Mouse (Mus musculus) testis, adult 2 months (tissue): ENCODE results near the gene Vat1l.

ENCODE experiments used
- CTCF ChIP-seq: fragments of 200-500 bp; IDR thresholded peaks from 2 replicates; pipeline ENCODE4 v1.5.1; 2012; ENCODE audit warnings: low read depth, mild to moderate bottlenecking, inconsistent platforms, low read length, moderate library complexity; ENCODE audit not compliant: control insufficient read depth, insufficient read depth, insufficient replicate concordance
- POLR2A ChIP-seq: fragments of 200-500 bp; IDR thresholded peaks from 2 replicates; pipeline ENCODE4 v1.6.1; 2012; ENCODE audit warnings: low read depth, mild to moderate bottlenecking, inconsistent platforms, low read length, moderate library complexity; ENCODE audit not compliant: control insufficient read depth

DNA sequence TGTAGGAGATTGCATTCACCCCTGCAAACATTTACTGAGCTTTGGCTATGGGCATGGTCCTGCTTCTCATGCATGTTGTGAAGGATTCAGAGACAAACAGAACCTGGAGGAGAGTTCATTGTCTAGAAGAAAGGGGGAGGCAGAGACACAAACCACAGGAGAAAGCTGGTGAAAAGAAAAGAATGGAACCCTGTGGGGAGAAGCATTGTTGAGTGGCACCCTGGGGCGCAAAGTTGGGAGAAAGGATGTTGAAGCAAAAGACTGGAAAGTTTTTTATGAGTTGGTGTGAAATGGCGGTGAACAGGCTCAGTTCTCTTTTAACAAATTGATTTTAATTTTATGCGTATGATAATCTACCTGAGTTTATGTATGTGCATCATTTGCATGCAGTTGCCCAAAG, 178.8 kb downstream of the Vat1l start:
- TF ChIP-seq POLR2A (no peak), CTCF (no peak)
